Mouse (Mus musculus) liver, embryonic 14.5 days (tissue): ENCODE measurements around the gene Ccl2.

Experiments used
- CTCF ChIP-seq: IDR thresholded peaks from 2 replicates; pipeline ENCODE4 v1.5.1; 2016; ENCODE audit warnings: antibody characterized with exemption, low read depth, control low read depth
- EP300 ChIP-seq: IDR thresholded peaks from 2 replicates; pipeline ENCODE4 v1.6.1; 2016; ENCODE audit warnings: antibody characterized with exemption, low read depth

DNA sequence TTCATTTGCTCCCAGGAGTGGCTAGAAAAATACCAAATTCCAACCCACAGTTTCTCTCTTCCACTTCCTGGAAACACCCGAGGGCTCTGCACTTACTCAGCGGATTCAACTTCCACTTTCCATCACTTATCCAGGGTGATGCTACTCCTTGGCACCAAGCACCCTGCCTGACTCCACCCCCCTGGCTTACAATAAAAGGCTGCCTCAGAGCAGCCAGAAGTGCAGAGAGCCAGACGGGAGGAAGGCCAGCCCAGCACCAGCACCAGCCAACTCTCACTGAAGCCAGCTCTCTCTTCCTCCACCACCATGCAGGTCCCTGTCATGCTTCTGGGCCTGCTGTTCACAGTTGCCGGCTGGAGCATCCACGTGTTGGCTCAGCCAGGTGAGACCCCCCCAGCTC, at the start of gene Ccl2:
- TF ChIP-seq CTCF, result no peak
- TF ChIP-seq EP300, result no peak
